Mouse (Mus musculus) CD8-positive naive resting alpha-beta T cell, adult 57 days (primary cell): ENCODE measurements around the gene 2210418O10Rik. TPM values are rescaled to one million over a fixed set of nuclear protein-coding genes. Genes with fewer than 3 reads are reported as not detected.

Source experiments
- total RNA-seq: library from RNA; stranded (reverse); gene quantifications from one replicate; pipeline ENCODE4 v1.2.4, GENCODE M21; 2023

Gene 2210418O10Rik
- 2.8 TPM for total RNA-seq

GRCm38 (mm10) chr2:176226269-176226668 is at the start of gene 2210418O10Rik:
2210418O10Rik (plus strand) TSS chr2:176226569.

Other genes with a start within 250 kb of the 2210418O10Rik start
- 0.55 TPM for gene Gm2004, start 76.7 kb upstream of the 2210418O10Rik start, total RNA-seq
- gene Gm11009, start 92.9 kb downstream of the 2210418O10Rik start, total RNA-seq, result not detected
- gene Gm14435, start 197.0 kb downstream of the 2210418O10Rik start, total RNA-seq, result not detected